Mouse (Mus musculus): ENCODE measurements around the gene Shb. TPM values are rescaled to one million over a fixed set of nuclear protein-coding genes. Genes with fewer than 3 reads are reported as not detected.

Gene Shb
- total and polyA plus RNA-seq, 3 experiments: 7.7 to 15.5 (median 8.6) TPM

DNA sequence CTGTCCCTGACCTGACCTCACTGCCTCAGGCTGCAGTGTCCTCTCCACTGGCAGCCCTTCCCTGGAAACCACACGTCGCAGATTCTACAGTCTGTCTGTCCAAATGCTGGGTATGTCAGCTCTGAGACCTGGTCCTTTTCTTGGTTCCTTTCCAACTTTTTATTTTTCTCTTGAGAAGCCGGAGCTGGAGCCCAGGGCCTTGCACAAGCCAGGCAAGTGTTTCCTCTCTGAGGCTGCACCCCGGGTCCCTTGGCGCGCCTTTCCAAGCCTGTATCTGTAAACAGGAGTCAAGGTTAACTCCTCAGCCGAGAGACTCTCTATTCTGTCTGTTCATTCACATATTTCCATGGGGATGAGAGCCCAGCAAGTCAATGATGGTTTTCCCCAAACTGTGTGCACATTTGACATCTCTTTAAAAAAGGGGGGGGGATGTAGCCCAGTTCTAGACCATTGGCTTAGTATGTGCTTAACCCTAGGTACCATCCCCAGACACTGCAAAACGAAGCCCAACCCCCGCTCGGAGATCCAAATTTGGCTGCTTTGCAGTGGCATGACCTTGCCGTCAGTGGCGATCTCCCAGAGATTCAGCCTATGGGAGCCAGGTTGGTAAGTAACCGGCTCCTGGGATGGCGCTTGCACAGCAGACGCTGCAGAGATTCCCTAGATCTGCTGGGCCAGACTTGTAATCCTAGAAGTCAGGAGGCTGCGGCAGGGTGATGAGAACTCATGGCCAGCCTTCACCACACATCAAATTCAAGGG, 119.7 kb downstream of the Shb start:
- no peak for DNase-seq (ENCODE audit: extremely low read depth)
- dilution Hi-C loops (cut with MboI; ENCODE audit: extremely low pct_ligation_motif_present, extremely low pct_unique_long_range_greater_than_20kb, low sequenced_read_pairs): no loop called here
- no peaks in the 10 kb centered on the region for H3K27me3 ChIP-seq (replicated peaks)

GRCm38 (mm10) chr4:45411181-45411790, 121.0 kb downstream of the Shb start:
- Histone ChIP-seq H3K27ac (ENCODE audit: insufficient read depth, low read depth) (no peak overlapping the region), H3K4me1 (ENCODE audit: control insufficient read depth in 1 of 2, insufficient read depth in 2 of 2) (peaks cover 3 to 21% of the 10 kb centered on the region in 2 experiments; a peak in 3 of 4 replicates), H3K27me3 (replicated peaks) (no peaks in the 10 kb centered on the region), H3K4me3 (replicated peaks in 1 of 3; ENCODE audit: low read depth in 2 of 3, low read length in 2 of 3, poor library complexity in 1 of 3) (no peak overlapping the region), H3K9me3 (replicated peaks; ENCODE audit: low read length) (no peaks in the 10 kb centered on the region), H3K4me2 (ENCODE audit: insufficient read depth, low read depth, poor library complexity, severe bottlenecking) (no peak overlapping the region), H3K36me3 (replicated peaks in 1 of 2; ENCODE audit: control insufficient read depth in 1 of 2, insufficient read depth in 1 of 2, low read length in 1 of 2) (peaks cover 0 to 2% of the 10 kb centered on the region in 2 experiments), H3K79me2 (replicated peaks; ENCODE audit: control insufficient read depth, extremely low read depth, insufficient read depth, poor library complexity, severe bottlenecking) (peaks cover 15% of the 10 kb centered on the region), H3K9ac (ENCODE audit: insufficient read depth, low read depth) (no peak overlapping the region)
- in situ Hi-C loops (cut with MboI; ENCODE audit: low pct_ligation_motif_present, low pct_unique_long_range_greater_than_20kb, low sequenced_read_pairs) (loop anchor here (10.0 kb wide), 2 partner anchors 204 to 354 kb away; no protein-coding TSS in a partner anchor), dilution Hi-C loops (cut with MboI; ENCODE audit: extremely low pct_ligation_motif_present, extremely low pct_unique_long_range_greater_than_20kb, low sequenced_read_pairs) (no loop called here)
- no peak for DNase-seq (ENCODE audit: extremely low read depth)
- TF ChIP-seq POLR2AphosphoS2 (IDR thresholded peaks at IDR 0.05; ENCODE audit: low read depth, low read length) (no peak), JUN (IDR thresholded peaks at IDR 0.05; ENCODE audit: insufficient read depth, low read depth, low read length) (no peak), RAD21 (IDR thresholded peaks at IDR 0.05; ENCODE audit: low read depth, low read length) (no peak), NELFE (IDR thresholded peaks at IDR 0.05; ENCODE audit: low read depth, low read length) (no peak), NRF1 (IDR thresholded peaks at IDR 0.05; ENCODE audit: low read depth, low read length) (no peak), SMC3 (IDR thresholded peaks at IDR 0.05; ENCODE audit: low read depth, low read length) (no peak), EP300 (IDR thresholded peaks at IDR 0.05; ENCODE audit: low read length) (no peak), MAFK (IDR thresholded peaks at IDR 0.05; ENCODE audit: insufficient replicate concordance, low read length) (no peak), TBP (conservative IDR thresholded peaks at IDR 0.05; ENCODE audit: low read depth, low read length) (no peak), MAX (IDR thresholded peaks at IDR 0.05; ENCODE audit: low read length) (no peak), PAX5 (IDR thresholded peaks at IDR 0.05; ENCODE audit: low read length) (no peak), MXI1 (IDR thresholded peaks at IDR 0.05; ENCODE audit: low read depth, low read length) (no peak)

More for the DNA sequence above, 119.7 kb downstream of the Shb start:
- H3K4me1 ChIP-seq (ENCODE audit: control insufficient read depth in 1 of 2, insufficient read depth in 2 of 2): peaks cover under 1 to 12% of the 10 kb centered on the region in 2 experiments; a peak in 2 of 4 replicates
- no peak overlapping the region for H3K4me2 ChIP-seq (ENCODE audit: insufficient read depth, low read depth, poor library complexity, severe bottlenecking)
- no peaks in the 10 kb centered on the region for H3K36me3 ChIP-seq (replicated peaks in 1 of 2; ENCODE audit: control insufficient read depth in 1 of 2, insufficient read depth in 1 of 2, low read length in 1 of 2)
- in situ Hi-C loops (cut with MboI; ENCODE audit: low pct_ligation_motif_present, low pct_unique_long_range_greater_than_20kb, low sequenced_read_pairs): loop anchor here (10.0 kb wide), 2 partner anchors 202 to 352 kb away; no protein-coding TSS in a partner anchor
- H3K79me2 ChIP-seq (replicated peaks; ENCODE audit: control insufficient read depth, extremely low read depth, insufficient read depth, poor library complexity, severe bottlenecking): peaks cover 6% of the 10 kb centered on the region; the same call in 1 of the 2 replicates
- TF ChIP-seq ZMIZ1 (IDR thresholded peaks at IDR 0.05; ENCODE audit: low read depth, low read length) (no peak), POLR2AphosphoS2 (IDR thresholded peaks at IDR 0.05; ENCODE audit: low read depth, low read length) (no peak), MAFK (IDR thresholded peaks at IDR 0.05; ENCODE audit: insufficient replicate concordance, low read length) (no peak), ETS1 (conservative IDR thresholded peaks at IDR 0.05; ENCODE audit: low read depth, low read length) (no peak), ZC3H11A (IDR thresholded peaks at IDR 0.05; ENCODE audit: low read depth, low read length) (no peak), PAX5 (IDR thresholded peaks at IDR 0.05; ENCODE audit: low read length) (no peak), MEF2A (IDR thresholded peaks at IDR 0.05; ENCODE audit: borderline replicate concordance, low read depth, low read length) (no peak), HCFC1 (IDR thresholded peaks at IDR 0.05; ENCODE audit: low read depth, low read length) (no peak), ZNF384 (IDR thresholded peaks at IDR 0.05; ENCODE audit: low read depth, low read length) (no peak), MYC (IDR thresholded peaks at IDR 0.05; ENCODE audit: low read depth, low read length) (no peak), UBTF (IDR thresholded peaks at IDR 0.05; ENCODE audit: low read depth, low read length) (no peak), CHD2 (IDR thresholded peaks at IDR 0.05; ENCODE audit: low read length) (no peak), GABPA (IDR thresholded peaks at IDR 0.05; ENCODE audit: insufficient replicate concordance, low read depth, low read length) (no peak), JUND (conservative IDR thresholded peaks at IDR 0.05; ENCODE audit: low read depth, low read length) (no peak), MAX (IDR thresholded peaks at IDR 0.05; ENCODE audit: low read length) (no peak), SMC3 (IDR thresholded peaks at IDR 0.05; ENCODE audit: low read depth, low read length) (no peak), RAD21 (IDR thresholded peaks at IDR 0.05; ENCODE audit: low read depth, low read length) (no peak), JUN (IDR thresholded peaks at IDR 0.05; ENCODE audit: insufficient read depth, low read depth, low read length) (no peak)
- no peak overlapping the region for H3K4me3 ChIP-seq (replicated peaks in 1 of 3; ENCODE audit: low read depth in 2 of 3, low read length in 2 of 3, poor library complexity in 1 of 3)
- no peak overlapping the region for H3K27ac ChIP-seq (ENCODE audit: insufficient read depth, low read depth)
- no peaks in the 10 kb centered on the region for H3K9me3 ChIP-seq (replicated peaks; ENCODE audit: low read length)
- H3K9ac ChIP-seq (ENCODE audit: insufficient read depth, low read depth): no peak overlapping the region

Measured in CH12.LX (cell line).